Mouse (Mus musculus): Measurements from ENCODE around the gene Dtwd1. TPM values are rescaled to one million over a fixed set of nuclear protein-coding genes. Genes with fewer than 3 reads are reported as not detected.

The Dtwd1 gene
- 0.57 TPM in 1 of 2 replicates, not detected in the other for polyA plus RNA-seq (2012; ENCODE audit: insufficient read depth, low replicate concordance)

DNA sequence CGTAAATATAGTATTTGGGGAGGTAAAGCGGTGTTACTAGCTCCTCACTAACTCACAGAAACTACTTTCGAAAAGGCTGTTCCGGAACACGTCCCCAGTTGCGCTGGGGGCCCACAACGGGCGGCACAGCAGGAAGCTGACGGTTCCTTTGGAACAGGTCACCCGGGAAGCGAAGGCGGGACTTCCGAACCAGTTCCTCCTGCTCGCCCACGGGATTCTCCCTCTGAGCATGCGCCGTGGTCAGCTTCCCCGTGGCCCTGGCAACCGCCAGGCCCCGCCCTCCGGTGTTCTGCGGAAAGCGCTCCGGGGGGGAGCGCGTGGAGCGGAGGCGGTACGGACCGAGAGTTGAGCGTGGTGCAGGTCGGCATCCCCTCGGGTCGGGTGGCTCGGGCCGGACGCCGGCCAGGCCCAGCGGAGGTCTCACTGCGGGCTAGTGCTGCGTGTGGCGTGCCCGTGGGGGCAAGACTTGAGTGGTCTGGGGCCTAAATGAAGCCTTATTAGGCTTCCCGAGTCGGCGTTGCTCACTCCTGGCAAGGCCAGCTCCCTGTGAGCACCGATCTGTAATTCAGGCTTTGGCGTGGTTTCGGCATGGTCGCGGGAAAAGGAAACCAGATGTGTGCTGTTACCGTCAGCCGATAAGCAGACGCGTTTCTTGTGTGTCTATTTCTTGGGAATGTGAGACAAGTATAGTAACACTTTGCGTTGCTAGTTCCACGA is at the start of gene Dtwd1, which contains the start of gene Fam227b:
Gene Dtwd1 (plus strand): TSS at position 287 of the 717 bp plus-strand sequence.
Gene Fam227b (minus strand): TSS at position 150 of the 717 bp plus-strand sequence.
- Histone ChIP-seq H3K9me3 (no peaks in the 10 kb centered on the region; the same call in 1 of the 2 replicates), H3K27me3 (replicated peaks) (no peaks in the 10 kb centered on the region), H3K4me3 (replicated peaks) (peak within 1 kb of the TSS; percentile 97), H3K36me3 (replicated peaks; ENCODE audit: low read length) (peaks cover 27% of the 10 kb centered on the region), H3K4me1 (peaks cover 11% of the 10 kb centered on the region)
- TF ChIP-seq GATA1 (IDR thresholded peaks at IDR 0.05; ENCODE audit: borderline replicate concordance, low read length) = no peak; the same call in 2 of the 3 replicates
- TF ChIP-seq FLI1 (IDR thresholded peaks at IDR 0.05; ENCODE audit: low read length) = no peak

DNA sequence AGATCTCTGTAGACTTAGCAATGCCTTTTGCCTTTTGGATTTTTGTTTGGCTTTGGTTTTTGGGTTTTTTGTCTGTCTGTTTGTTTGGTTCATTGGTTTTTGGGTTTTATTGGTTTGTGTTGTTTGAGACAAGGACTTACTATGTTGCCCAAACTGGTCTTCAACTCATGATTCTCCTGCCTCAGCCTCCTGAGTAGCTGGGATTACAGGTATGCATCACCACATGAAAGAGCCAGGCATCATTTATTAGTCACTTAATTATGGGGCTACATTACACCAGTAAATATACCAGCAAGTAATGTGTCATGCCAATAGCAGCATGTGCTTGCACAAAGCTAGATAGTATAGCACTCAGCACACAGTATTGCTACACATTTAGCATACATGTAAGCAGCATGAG is 4.2 kb upstream of the Dtwd1 start:
- no peaks in the 10 kb centered on the region; the same call in 1 of the 2 replicates for H3K4me1 ChIP-seq
- TF ChIP-seq FLI1 (IDR thresholded peaks at IDR 0.05; ENCODE audit: low read length) (no peak), GATA1 (IDR thresholded peaks at IDR 0.05; ENCODE audit: borderline replicate concordance, low read length) (no peak)
- no peaks in the 10 kb centered on the region for H3K27me3 ChIP-seq (replicated peaks)
- no peak overlapping the region for H3K4me3 ChIP-seq (replicated peaks)
- H3K36me3 ChIP-seq (replicated peaks; ENCODE audit: low read length) = no peaks in the 10 kb centered on the region
- H3K9me3 ChIP-seq = no peaks in the 10 kb centered on the region; the same call in 1 of the 2 replicates

GRCm38 (mm10) chr2:126165277-126166018 is 13.5 kb downstream of the Dtwd1 start:
- Histone ChIP-seq H3K4me3 (replicated peaks) (no peak overlapping the region), H3K36me3 (replicated peaks; ENCODE audit: low read length) (peaks cover 62% of the 10 kb centered on the region), H3K27me3 (replicated peaks) (no peaks in the 10 kb centered on the region), H3K9me3 (peaks cover 2% of the 10 kb centered on the region; the same call in 1 of the 2 replicates), H3K4me1 (peaks cover 11% of the 10 kb centered on the region; the same call in 1 of the 2 replicates)
- TF ChIP-seq FLI1 (IDR thresholded peaks at IDR 0.05; ENCODE audit: low read length) (no peak), GATA1 (IDR thresholded peaks at IDR 0.05; ENCODE audit: borderline replicate concordance, low read length) (no peak)

GRCm38 (mm10) chr2:126166335-126166734 is 14.4 kb downstream of the Dtwd1 start:
- H3K36me3 ChIP-seq (replicated peaks; ENCODE audit: low read length) = peaks cover 53% of the 10 kb centered on the region
- H3K27me3 ChIP-seq (replicated peaks) = no peaks in the 10 kb centered on the region
- H3K9me3 ChIP-seq = 0 out of 2 replicates have a peak, but pooled peaks cover 2% of the 10 kb centered on the region
- peaks cover 11% of the 10 kb centered on the region; the same call in 1 of the 2 replicates for H3K4me1 ChIP-seq
- no peak for TF ChIP-seq GATA1 (IDR thresholded peaks at IDR 0.05; ENCODE audit: borderline replicate concordance, low read length)
- TF ChIP-seq FLI1 (IDR thresholded peaks at IDR 0.05; ENCODE audit: low read length) = no peak
- H3K4me3 ChIP-seq (replicated peaks) = no peak overlapping the region

DNA sequence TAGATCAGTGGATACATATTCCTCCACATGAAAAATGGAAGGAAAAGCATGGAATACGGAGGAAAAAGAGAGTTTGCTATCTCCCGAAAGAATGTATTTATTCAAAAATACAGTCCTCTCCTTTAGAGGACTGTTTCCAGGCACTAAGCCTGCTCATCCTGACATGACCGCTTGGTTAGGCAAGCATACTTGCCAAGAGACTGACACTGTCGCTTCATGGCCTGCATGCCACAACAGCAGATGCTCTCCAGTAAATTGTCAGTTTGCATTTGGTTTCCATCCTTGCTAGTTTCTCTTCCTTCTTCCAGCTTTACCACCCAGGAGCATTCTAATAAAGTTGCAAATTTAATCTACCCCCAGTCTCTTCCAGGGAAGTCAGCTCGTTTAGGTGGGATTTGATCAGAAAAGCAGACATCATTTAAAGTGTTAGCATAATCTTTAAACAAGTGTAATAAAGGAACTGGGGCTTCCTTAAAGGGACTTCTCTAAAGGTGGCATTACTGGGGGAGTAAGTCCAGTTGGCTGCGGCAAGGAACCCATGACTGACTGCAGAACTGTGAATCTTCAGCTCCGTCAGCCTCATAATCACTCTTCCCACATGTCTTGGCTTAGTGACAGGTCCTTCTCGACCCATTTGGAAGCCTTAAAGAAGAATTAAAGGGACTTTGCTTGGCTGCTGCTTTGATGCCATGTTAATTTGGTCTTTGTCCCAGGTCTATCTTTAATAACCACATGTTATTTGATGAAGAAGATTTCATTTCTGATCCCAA is 15.1 kb downstream of the Dtwd1 start:
- Histone ChIP-seq H3K36me3 (replicated peaks; ENCODE audit: low read length) (peaks cover 46% of the 10 kb centered on the region), H3K9me3 (0 out of 2 replicates have a peak, but pooled peaks cover 2% of the 10 kb centered on the region), H3K27me3 (replicated peaks) (no peaks in the 10 kb centered on the region), H3K4me1 (peaks cover 7% of the 10 kb centered on the region; the same call in 1 of the 2 replicates), H3K4me3 (replicated peaks) (no peak overlapping the region)
- TF ChIP-seq FLI1 (IDR thresholded peaks at IDR 0.05; ENCODE audit: low read length) = no peak
- TF ChIP-seq GATA1 (IDR thresholded peaks at IDR 0.05; ENCODE audit: borderline replicate concordance, low read length) = no peak

DNA sequence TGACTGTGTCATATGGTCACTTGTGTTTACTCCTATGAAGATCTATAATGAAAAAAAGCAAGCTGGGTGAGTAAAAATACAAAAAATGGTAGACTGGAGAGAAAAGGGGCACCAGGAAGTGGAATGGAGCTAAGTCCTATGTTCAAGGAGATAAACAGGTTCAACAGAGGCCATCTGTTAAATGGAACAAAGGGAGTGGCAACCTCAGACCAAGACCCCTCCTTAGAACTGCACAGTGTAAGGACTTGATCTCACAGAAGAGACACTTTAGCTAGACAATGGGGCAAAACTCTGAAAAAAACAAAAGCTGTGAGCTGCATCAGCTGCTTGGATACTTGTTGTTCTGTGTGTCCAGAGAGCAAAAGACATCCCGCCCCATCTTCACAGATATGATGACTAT is 19.5 kb downstream of the Dtwd1 start:
- H3K4me1 ChIP-seq = no peaks in the 10 kb centered on the region
- peaks cover 6% of the 10 kb centered on the region for H3K36me3 ChIP-seq (replicated peaks; ENCODE audit: low read length)
- no peak overlapping the region for H3K4me3 ChIP-seq (replicated peaks)
- peaks cover 8% of the 10 kb centered on the region for H3K27me3 ChIP-seq (replicated peaks)
- 0 out of 2 replicates have a peak, but pooled peaks cover 2% of the 10 kb centered on the region for H3K9me3 ChIP-seq
- TF ChIP-seq FLI1 (IDR thresholded peaks at IDR 0.05; ENCODE audit: low read length) (no peak), GATA1 (IDR thresholded peaks at IDR 0.05; ENCODE audit: borderline replicate concordance, low read length) (no peak)

- no peaks in the 10 kb centered on the region for H3K9me3 ChIP-seq
- TF ChIP-seq FLI1 (IDR thresholded peaks at IDR 0.05; ENCODE audit: low read length) = no peak
- no peak for TF ChIP-seq GATA1 (IDR thresholded peaks at IDR 0.05; ENCODE audit: borderline replicate concordance, low read length)
- no peaks in the 10 kb centered on the region for H3K4me1 ChIP-seq
- H3K4me3 ChIP-seq (replicated peaks) = no peak overlapping the region
- H3K27me3 ChIP-seq (replicated peaks) = no peaks in the 10 kb centered on the region
- H3K36me3 ChIP-seq (replicated peaks; ENCODE audit: low read length) = no peaks in the 10 kb centered on the region
These were observed 39.4 kb downstream of the Dtwd1 start for GRCm38 (mm10) chr2:126191306-126191705.

- no peak overlapping the region for H3K4me3 ChIP-seq (replicated peaks)
- H3K27me3 ChIP-seq (replicated peaks) = no peaks in the 10 kb centered on the region
- TF ChIP-seq GATA1 (IDR thresholded peaks at IDR 0.05; ENCODE audit: borderline replicate concordance, low read length) (no peak), FLI1 (IDR thresholded peaks at IDR 0.05; ENCODE audit: low read length) (no peak)
These were observed 40.2 kb downstream of the Dtwd1 start for GRCm38 (mm10) chr2:126192129-126192528.

More at GRCm38 (mm10) chr2:126192129-126192528, 40.2 kb downstream of the Dtwd1 start:
- Histone ChIP-seq H3K4me1 (no peaks in the 10 kb centered on the region), H3K9me3 (no peaks in the 10 kb centered on the region), H3K36me3 (replicated peaks; ENCODE audit: low read length) (no peaks in the 10 kb centered on the region)

Data from megakaryocyte, embryonic 14.5 days (primary cell).